Mouse (Mus musculus): Measurements from ENCODE around the gene Gm14151. TPM values are rescaled to one million over a fixed set of nuclear protein-coding genes. Genes with fewer than 3 reads are reported as not detected.

The Gm14151 gene
- total and polyA plus RNA-seq, 3 experiments: not detected

Other genes with a start within 250 kb of the Gm14151 start
- 43.6 and 45.5 TPM in 2 replicates for gene Abhd12, start 187.6 kb downstream of the Gm14151 start, total RNA-seq (2012; rRNA removed)
- gene Abhd12, start 187.6 kb downstream of the Gm14151 start, total RNA-seq (2014; rRNA removed): 51.5 and 51.9 TPM in 2 replicates
- gene Abhd12, start 187.6 kb downstream of the Gm14151 start, polyA plus RNA-seq (2012; ENCODE audit: insufficient read length, low read depth): 45.7 and 51.3 TPM in 2 replicates
- gene Gins1, start 186.9 kb downstream of the Gm14151 start, total RNA-seq (2012; rRNA removed): 41.4 and 47.1 TPM in 2 replicates
- 65.9 and 81.4 TPM in 2 replicates for gene Gins1, start 186.9 kb downstream of the Gm14151 start, total RNA-seq (2014; rRNA removed)
- gene Gins1, start 186.9 kb downstream of the Gm14151 start, polyA plus RNA-seq (2012; ENCODE audit: insufficient read length, low read depth): 68.4 and 76.7 TPM in 2 replicates
- gene Ninl, start 53.0 kb downstream of the Gm14151 start, total RNA-seq (2012; rRNA removed): 5.8 and 6.6 TPM in 2 replicates
- 1.8 and 3.8 TPM in 2 replicates for gene Ninl, start 53.0 kb downstream of the Gm14151 start, total RNA-seq (2014; rRNA removed)
- gene Ninl, start 53.0 kb downstream of the Gm14151 start, polyA plus RNA-seq (2012; ENCODE audit: insufficient read length, low read depth): 3.5 and 4.1 TPM in 2 replicates
- 15.6 and 22.2 TPM in 2 replicates for gene Nanp, start 53.0 kb downstream of the Gm14151 start, total RNA-seq (2012; rRNA removed)
- gene Nanp, start 53.0 kb downstream of the Gm14151 start, total RNA-seq (2014; rRNA removed): 30.8 and 35.3 TPM in 2 replicates
- gene Nanp, start 53.0 kb downstream of the Gm14151 start, polyA plus RNA-seq (2012; ENCODE audit: insufficient read length, low read depth): 31.9 and 33.0 TPM in 2 replicates
- not detected in 2 replicates for gene Gm14147, start 5.9 kb upstream of the Gm14151 start, total RNA-seq (2012; rRNA removed)
- gene Gm14147, start 5.9 kb upstream of the Gm14151 start, total RNA-seq (2014; rRNA removed): not detected in 2 replicates
- not detected in 2 replicates for gene Gm14147, start 5.9 kb upstream of the Gm14151 start, polyA plus RNA-seq (2012; ENCODE audit: insufficient read length, low read depth)